Comparison of ENCODE assay signal across 10 mouse cellular contexts in genomic region chr2:93190771-93191487, GRCm38 (mm10). TPM values are rescaled to one million over a fixed set of nuclear protein-coding genes. Genes with fewer than 3 reads are reported as not detected.
DNase-seq lines count a peak whose midpoint lies in the region; ATAC-seq lines count a peak whose summit lies in the region.
"Had no signal": no experiment of that assay in that cellular context is flagged by ENCODE, and none has a peak within 500 bp of the region (broad histone marks: within the 10 kb centered on the region; RNA-seq: fewer than 3 reads in every experiment).

No protein-coding gene starts in this region.

- H3K27me3 ChIP-seq in heart, embryonic 10.5 days (ENCODE audit: insufficient read depth, poor library complexity, severe bottlenecking): peaks cover 69% of the 10 kb centered on the region
- H3K27me3 ChIP-seq in embryonic facial prominence, embryonic 11.5 days (ENCODE audit: control insufficient read depth, insufficient read depth, low read length): no peaks in the 10 kb centered on the region; the same call in 1 of the 2 replicates
- H3K27me3 ChIP-seq in midbrain, embryonic 11.5 days (ENCODE audit: control insufficient read depth, insufficient read depth, low read length): no peaks in the 10 kb centered on the region; the same call in 1 of the 2 replicates

- no peak overlapping the region for H3K4me3 ChIP-seq in heart, embryonic 10.5 days
- H3K4me3 ChIP-seq in embryonic facial prominence, embryonic 11.5 days (ENCODE audit: low read depth, low read length): no peak overlapping the region
- peak overlapping the region; percentile 55 for H3K4me3 ChIP-seq in midbrain, embryonic 11.5 days (ENCODE audit: low read depth, low read length)
- H3K4me3 ChIP-seq: left cerebral cortex, adult 2 months had no signal

- H3K27ac ChIP-seq in heart, embryonic 10.5 days: 0 out of 2 replicates have a peak overlapping the region, but pooled peaks have one; percentile 11
- no peak overlapping the region for H3K27ac ChIP-seq in embryonic facial prominence, embryonic 11.5 days (replicated peaks; ENCODE audit: low read depth, low read length)
- H3K27ac ChIP-seq in midbrain, embryonic 11.5 days (ENCODE audit: low read depth, low read length): peak overlapping the region; percentile 70
- H3K27ac ChIP-seq: left cerebral cortex, adult 2 months had no signal

- no peak overlapping the region; the same call in 1 of the 2 replicates for H3K9ac ChIP-seq in embryonic facial prominence, embryonic 11.5 days (replicated peaks; ENCODE audit: low read length)
- H3K9ac ChIP-seq in midbrain, embryonic 11.5 days (ENCODE audit: low read length): peak overlapping the region; percentile 50

- intact Hi-C loops in heart, postnatal 10 days (cut with DNase I): no loop called here

- WGBS in heart, embryonic 10.5 days: 30% methylated on average over 9 of the region's 9 CpGs
- WGBS in embryonic facial prominence, embryonic 11.5 days: 11% methylated on average over 9 of the region's 9 CpGs
- 13% methylated on average over 9 of the region's 9 CpGs for WGBS in midbrain, embryonic 11.5 days

- H3K36me3 ChIP-seq in heart, embryonic 10.5 days: no peaks in the 10 kb centered on the region
- H3K36me3 ChIP-seq in embryonic facial prominence, embryonic 11.5 days (replicated peaks; ENCODE audit: control insufficient read depth, insufficient read depth, low read depth, low read length): no peaks in the 10 kb centered on the region
- no peaks in the 10 kb centered on the region for H3K36me3 ChIP-seq in midbrain, embryonic 11.5 days (ENCODE audit: control insufficient read depth, insufficient read depth, low read length)

- peak overlapping the region; percentile 10 for H3K4me2 ChIP-seq in embryonic facial prominence, embryonic 11.5 days (ENCODE audit: low read depth, low read length)
- peak overlapping the region; percentile 88 for H3K4me2 ChIP-seq in midbrain, embryonic 11.5 days

- ATAC-seq in embryonic facial prominence, embryonic 11.5 days (replicated peaks; ENCODE audit: insufficient number of reproducible peaks, low FRiP score, low TSS enrichment, low read depth): no peak
- no peak for ATAC-seq in midbrain, embryonic 11.5 days (ENCODE audit: low FRiP score)
- ATAC-seq in activated CD4-positive, CD25-positive, alpha-beta regulatory T cell, adult 4 months: no peak

- no peaks in the 10 kb centered on the region for H3K9me3 ChIP-seq in heart, embryonic 10.5 days
- no peaks in the 10 kb centered on the region for H3K9me3 ChIP-seq in embryonic facial prominence, embryonic 11.5 days (replicated peaks; ENCODE audit: control insufficient read depth, low read length)
- no peaks in the 10 kb centered on the region for H3K9me3 ChIP-seq in midbrain, embryonic 11.5 days (ENCODE audit: control insufficient read depth, low read length)

- peaks cover 54% of the 10 kb centered on the region for H3K4me1 ChIP-seq in heart, embryonic 10.5 days
- peaks cover 4% of the 10 kb centered on the region for H3K4me1 ChIP-seq in embryonic facial prominence, embryonic 11.5 days (ENCODE audit: control insufficient read depth, insufficient read depth, low read length)
- H3K4me1 ChIP-seq in midbrain, embryonic 11.5 days (ENCODE audit: control insufficient read depth, insufficient read depth, low read length): peaks cover 65% of the 10 kb centered on the region

- DNase-seq in heart, embryonic 10.5 days (ENCODE audit: low spot score): no peak
- no peak for DNase-seq in heart, postnatal 10 days
- DNase-seq in A20 (ENCODE audit: low read depth, low spot score): peak; percentile 84
- DNase-seq in embryonic facial prominence, embryonic 11.5 days (ENCODE audit: low spot score): no peak
- DNase-seq in midbrain, embryonic 11.5 days (ENCODE audit: low spot score, missing footprints): peak; percentile 90
- DNase-seq in cerebellum, adult 9-11 months: no peak
- no peak for DNase-seq in urinary bladder, adult 18-20 months (ENCODE audit: low spot score in 2 of 2)
- DNase-seq: cerebellum, adult 9-10 months had no signal

RNA-seq across cellular contexts. Expression of gene Trp53i11, which starts 3.6 kb away (rescaled TPM):
- polyA plus RNA-seq in heart, embryonic 10.5 days (2016; fragmentation: Nextera tagmentation; extraction: Ambion mirVana): 22.5 and 24.2 TPM in 2 replicates
- 10 to 100 TPM; 77.4 to 80.7 TPM for total RNA-seq in heart, postnatal 10 days (2021)
- 53.6 and 69.0 TPM in 2 replicates for polyA plus RNA-seq in embryonic facial prominence, embryonic 11.5 days (2014; fragmentation: Nextera tagmentation; extraction: Ambion mirVana)
- 179 and 191 TPM in 2 replicates for polyA plus RNA-seq in midbrain, embryonic 11.5 days (2014; fragmentation: Nextera tagmentation; extraction: Ambion mirVana)
- 10 to 100 TPM; 70.9 to 73.5 TPM for polyA plus RNA-seq in activated CD4-positive, CD25-positive, alpha-beta regulatory T cell, adult 4 months (2017; shearing (Covaris generic))

Comparison
In these comparisons a context has a peak if more than half of its experiments do, and no peak if none do; other contexts are left out.
1. DNase-seq: peak in A20 (single experiment) and midbrain, embryonic 11.5 days (single experiment); none in heart, embryonic 10.5 days (single experiment), heart, postnatal 10 days (0 of 2), embryonic facial prominence, embryonic 11.5 days (single experiment), cerebellum, adult 9-11 months (single experiment) and urinary bladder, adult 18-20 months (0 of 2).